Mouse (Mus musculus): ENCODE measurements around the gene Bcl2l10.

The Bcl2l10 gene

DNA sequence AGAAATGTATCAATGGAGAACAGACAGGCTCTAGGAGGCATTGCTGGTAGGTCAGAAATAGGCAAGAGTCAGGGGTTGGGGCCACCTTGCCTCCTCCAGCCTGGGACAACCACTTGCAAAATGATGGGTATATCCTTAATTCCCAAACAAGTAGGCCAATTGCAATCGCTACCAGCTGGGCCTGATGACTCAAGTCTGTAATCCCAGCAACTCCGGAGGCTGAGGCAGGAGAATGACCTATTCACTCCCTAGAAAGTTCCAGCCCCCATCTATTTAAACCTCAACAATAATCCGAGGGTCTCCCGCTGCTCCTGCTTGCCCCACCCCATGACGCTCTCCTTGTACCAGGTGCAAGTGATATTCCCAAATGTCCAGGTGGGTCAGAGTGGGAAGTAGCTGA is at the start of gene Bcl2l10:
Bcl2l10 (plus strand) TSS at position 301 of the 400 bp plus-strand sequence.
- no peak for DNase-seq

DNA sequence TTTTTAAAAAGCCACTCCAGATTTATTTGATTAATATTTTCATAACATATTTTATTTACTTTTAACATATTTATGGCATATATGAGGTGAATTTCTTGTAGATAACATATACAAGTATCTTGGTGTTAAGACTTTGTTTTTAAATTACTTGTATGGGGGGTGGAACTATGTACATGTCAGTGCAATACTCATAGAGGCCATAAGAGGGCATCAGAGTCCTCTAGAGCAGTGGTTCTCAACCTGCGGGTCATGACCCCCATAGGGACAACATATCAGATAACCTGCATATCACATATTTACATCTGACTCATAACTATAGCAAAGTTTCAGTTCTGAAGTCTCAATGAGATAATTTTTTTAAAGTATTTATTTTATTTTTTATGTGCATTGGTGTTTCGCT is 48.2 kb upstream of the Bcl2l10 start:
- DNase-seq = no peak

DNA sequence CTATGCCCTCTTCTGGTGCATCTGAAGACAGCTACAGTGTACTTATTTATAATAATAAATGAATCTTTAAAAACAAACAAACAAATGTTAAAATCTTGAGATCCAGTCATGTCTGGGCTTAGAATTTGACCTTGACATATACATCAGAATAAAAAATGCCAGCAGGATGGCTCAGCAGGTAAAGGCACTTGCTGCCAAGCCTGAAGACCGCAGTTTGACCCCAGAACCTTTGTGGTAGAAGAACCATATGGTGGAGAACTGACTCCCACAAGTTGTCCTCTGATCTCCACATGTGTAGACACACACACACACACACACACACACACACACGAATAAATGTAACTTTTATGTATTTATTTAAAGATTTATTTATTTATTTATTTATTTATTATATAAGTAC is 44.5 kb upstream of the Bcl2l10 start:
- DNase-seq = no peak

DNA sequence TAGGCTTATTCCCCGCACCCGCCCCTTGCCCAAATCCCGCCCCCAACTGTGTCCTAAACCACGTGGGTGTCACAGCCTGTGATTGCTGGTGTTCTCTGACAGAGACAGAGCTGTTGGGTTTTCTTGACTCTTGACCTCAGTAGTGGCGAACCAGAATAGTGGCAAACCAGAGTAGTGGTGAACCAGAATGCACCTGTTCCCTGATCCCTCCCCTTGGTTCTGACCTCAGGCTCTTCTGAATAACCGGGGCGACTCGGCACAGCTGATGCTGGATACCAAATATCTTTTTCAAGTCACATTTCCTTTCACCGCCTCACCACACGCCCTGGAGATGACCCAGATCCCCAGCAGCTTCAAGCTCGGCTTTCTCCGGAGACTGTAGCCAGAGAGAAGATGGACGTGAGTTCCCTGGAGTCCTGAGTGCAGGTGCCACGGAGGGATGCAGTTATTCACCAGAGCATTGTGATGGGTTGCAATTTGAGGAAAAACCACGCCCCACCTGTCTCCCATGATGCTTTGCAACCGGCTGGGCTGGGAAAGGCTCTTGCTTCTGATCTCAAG is 43.8 kb upstream of the Bcl2l10 start:
- DNase-seq = peak; percentile 69

DNA sequence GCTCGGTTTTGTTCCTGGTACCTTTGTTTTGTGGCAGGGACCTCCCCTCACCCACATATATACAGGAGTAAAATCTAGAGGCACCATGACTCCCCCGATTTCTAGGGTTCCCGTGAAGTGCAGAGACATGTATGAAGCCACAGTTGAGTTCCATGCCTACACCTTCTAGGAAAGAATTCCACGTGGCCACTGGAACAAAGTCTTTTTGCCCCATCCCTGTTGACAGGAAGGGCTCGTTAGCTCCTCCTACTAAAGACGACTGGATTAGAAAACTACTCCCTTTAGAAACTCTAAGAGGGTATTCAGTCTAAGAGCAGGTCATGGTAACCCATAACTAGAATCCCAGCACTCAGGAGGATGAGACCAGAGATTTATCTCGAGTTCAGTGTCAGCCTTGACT is 43.3 kb upstream of the Bcl2l10 start:
- DNase-seq = no peak

DNA sequence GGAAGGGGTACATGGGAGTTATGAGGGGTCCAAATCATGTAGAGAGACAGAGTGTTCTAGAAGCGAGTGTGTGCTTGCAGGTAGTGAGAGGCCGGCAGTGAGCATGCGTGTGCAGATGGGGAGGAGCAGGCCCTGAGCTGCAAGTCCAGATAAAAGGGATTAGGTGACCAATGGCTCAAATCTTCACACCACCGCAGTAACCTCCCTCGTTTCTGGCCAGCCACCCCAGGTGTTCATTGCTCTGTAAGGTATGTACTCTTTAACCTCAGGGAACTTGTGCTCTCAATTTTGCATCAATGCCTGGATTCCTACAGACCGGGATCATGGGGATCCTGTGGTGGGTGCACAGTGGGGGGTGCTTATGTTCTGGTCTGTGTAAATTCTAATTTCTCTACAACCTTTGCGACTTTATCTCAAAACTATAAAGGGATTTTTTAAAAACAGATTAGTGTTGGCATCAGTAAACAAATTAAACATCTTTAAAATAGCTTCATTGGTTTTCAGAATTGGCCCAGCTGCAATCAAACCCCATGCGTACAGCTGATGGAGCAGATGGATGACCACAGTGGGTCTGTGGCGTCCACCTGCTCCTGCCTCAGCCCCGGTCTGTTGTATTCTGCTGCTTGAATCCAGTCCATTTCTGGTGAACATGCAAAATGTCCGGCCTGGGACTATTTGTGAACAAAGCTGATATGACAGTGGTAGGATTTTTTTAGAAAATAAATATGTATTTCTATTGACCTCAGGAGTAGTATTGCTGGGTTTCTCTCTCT is 41.2 kb upstream of the Bcl2l10 start, which contains the start of gene Gnb5:
Gnb5 (plus strand) TSS at position 163 of the 773 bp plus-strand sequence.
- peak; percentile 92 for DNase-seq

DNA sequence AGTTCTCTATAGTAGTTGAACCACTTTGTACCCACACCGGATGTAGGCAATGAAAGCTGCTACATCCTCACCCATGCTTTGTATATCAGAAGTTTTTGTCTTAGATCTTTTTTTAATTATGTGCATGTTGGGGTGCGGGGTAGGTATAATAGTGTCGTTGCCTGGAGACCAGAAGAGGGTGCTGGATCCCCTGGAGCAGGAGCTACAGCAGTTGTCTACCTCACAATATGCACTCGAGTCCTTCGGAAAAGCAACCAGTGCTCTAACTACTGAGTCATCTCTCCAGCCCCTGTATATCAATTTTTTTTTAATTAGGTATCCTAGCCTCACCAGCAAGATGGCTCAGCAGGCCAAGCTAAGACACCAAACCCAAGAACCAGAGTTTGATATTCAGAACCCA is 40.5 kb upstream of the Bcl2l10 start:
- no peak for DNase-seq

DNA sequence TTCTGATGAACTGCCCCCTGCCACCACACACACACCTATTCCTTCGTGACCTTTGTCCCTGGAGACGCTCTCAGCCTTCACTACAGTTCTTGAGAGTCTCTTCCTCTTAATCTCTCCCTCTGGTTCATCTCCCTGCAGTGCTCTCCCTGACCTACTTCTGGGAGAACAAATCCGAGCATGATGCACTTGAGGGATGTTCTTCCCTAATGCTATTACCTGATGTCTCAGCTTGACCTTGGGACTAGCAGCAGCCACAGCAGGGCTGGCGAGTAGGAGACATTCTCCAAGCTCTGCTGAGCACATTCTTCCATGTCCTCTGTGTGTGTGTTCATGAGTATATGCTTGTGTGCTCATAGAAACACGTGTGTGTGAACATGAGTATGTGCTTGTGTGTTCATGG is 38.9 kb upstream of the Bcl2l10 start:
- no peak for DNase-seq

DNA sequence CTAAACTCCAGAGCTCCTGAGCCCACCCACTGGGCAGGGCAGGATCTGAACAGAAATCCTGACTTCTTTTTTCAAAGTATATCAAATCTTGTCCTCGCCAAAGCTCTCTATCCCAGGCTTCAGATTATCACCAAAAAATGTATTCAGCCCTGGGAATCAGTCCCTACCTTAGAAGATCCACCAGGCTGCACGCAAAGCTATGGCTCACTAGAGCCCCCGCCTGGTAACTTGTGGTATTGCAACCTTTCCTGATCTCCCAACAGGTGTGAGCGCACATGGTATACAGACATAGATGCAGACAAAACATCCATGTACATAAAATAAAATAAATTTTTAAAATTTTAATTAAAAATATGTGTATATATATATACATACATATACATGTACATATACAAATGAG is 35.5 kb upstream of the Bcl2l10 start:
- DNase-seq = peak; percentile 87

DNA sequence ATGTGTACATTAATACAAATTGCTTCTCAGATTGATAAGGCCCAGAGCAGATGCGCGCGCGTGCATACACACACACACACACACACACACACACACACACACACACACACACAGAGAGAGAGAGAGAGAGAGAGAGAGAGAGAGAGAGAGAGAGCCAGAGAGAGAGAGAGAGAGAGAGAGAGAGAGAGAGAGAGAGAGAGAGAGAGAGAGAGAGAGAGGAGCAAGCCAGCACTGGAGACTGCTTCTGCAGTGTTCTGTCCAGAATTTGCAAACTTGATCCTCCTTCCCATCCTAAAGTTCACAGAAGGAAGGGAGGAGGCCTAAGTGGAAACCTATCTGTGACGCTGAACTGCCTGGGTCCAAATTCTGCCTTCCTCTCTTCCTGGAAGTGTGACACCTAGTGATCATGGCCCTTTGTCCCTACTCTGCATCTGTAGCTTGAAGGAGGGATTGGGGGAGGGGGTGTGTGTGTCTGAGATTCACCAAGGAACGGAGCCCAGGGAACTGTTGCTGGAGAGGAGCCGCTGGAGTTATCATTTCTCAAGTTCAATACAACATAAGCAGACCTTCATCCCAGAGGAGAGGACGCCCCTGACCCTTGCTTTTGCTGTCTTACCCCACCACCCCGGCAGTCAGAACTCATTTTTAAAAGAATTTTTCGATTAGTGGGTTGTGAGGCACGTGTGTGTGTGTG is 34.3 kb upstream of the Bcl2l10 start:
- DNase-seq = no peak

DNA sequence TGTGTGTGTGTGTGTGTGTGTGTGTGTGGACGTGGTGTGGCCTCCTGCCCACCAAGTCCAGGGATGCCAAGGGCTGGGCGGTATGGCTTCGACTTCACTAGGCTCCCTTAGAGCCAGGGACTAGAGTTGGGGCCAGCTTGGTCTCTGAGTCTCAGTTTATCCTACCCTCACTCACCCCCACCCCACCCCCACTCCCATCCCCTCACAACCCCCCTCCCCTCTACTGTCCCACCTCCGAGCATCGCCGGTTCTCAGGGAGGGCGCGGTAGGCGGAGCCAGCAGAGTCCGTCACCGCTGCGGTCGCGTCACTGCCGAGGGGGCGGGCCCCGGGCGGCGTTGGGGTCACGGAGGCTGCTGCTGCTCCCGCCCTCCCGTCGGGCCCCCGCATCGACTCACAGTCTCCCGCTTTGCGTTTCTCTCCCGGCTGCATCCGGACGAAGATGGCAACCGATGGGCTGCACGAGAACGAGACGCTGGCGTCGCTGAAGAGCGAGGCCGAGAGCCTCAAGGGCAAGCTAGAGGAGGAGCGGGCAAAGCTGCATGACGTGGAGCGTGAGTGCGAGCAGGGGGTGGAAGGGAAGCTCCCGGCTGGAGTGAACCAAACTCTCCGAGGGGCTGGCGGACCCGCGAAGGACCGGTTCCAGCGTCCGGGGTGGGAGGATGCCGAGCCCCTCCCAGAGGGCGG is 33.6 kb upstream of the Bcl2l10 start:
- peak; percentile 90 for DNase-seq

DNA sequence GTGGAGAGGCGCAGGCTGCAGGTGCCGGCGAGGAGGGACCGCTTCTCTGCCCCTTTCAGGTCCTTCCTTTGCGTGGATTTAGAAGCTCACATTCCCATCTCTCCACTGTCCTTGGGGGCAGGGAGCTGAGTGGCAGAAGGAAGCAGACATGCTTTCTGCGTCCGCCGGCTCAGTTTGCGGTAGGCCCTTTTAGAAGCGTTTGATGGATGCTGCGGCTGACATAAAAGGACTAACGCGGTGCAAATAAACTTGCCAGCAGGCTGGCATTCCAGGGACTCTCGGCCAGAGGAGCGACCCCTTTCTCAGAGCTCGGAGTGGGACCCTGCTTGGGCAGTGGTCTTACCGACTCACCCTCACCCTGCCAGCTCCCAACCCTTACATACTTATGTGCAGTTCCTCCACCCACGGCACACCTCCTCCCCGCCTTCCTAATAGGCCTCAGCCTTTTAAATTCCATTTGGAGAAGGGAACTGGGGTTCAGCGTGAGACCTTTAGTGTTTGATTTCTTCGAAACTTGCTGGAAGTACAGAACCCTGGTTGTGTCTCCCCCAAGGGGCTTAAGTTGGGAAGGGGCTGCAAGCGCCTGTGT is 32.9 kb upstream of the Bcl2l10 start:
- peak; percentile 53 for DNase-seq

DNA sequence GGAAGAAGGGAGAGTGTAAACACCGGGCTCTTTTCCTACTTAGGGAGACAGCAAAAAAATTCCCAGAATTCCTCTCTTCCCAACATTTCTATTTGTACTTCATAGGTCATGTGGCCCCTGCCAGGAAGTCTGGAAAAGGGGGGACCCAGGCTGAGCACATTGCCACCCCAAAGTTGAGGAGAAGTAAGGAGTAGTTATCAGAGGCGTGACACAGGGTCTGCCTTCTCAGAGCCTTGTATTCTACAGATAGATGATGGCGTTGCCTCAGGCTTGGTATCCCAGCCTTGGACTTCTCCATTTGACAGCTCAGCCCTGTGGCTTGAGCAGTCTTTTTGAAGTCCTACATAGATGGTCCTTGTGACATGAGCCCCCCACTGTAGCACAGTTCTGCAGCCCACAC is 32.3 kb upstream of the Bcl2l10 start:
- DNase-seq = peak; percentile 51

DNA sequence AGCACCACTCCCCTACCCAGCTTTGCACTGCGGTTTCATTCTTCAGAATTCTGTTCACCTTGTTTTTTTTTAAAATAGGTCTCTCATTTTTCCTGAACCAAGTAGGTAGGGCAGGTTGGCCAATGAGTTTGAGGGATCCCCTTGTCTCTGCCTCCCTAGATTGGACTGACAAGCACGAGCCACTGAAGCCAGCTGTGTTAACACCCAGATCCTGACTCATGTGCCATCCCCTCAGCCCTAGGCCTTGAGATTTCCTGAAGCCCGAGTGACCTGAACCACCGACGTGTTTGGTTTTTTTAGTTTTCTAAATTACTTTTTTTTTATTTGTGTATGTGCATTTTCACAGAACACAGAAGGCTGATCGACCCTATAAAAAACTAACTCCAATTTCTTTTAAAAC is 30.8 kb upstream of the Bcl2l10 start:
- DNase-seq = no peak

DNA sequence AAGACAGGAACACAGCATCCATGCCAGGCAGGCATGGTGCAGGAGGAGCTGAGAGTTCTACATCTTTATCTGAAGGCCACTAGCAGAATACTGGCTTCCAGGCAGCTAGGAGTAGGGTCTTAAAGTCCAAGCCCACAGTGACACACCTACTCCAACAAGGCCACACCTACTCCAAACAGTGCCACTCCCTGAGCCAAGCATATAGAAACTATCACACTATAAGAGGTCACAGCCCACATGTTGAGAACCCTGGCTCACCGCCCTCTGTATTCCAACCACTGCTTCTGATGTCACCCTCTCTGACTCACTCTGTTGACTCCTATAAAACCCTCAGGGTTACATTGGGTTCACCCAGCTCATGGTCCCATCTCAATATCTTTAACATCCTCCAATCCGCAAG is 29.4 kb upstream of the Bcl2l10 start:
- no peak for DNase-seq

DNA sequence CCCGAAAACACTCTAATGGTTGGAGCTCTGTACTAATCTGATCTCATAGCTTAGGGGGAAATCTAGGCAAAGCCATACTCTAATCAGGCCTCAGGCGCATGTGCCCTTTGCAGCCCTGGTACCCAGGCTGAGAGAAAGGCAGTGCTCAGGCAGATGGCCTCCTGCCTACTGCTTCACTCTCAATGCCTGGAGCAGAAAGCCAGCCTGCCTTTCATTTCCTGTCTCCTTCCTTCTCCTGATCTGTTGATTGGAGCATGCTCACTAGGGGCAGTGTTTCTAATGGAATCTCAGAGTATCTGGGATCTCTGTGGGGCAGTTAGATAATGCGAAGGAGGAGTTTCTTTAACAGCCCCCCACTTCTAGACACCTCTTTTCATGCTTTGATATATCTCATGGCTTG is 28.2 kb upstream of the Bcl2l10 start:
- DNase-seq = peak; percentile 66

DNA sequence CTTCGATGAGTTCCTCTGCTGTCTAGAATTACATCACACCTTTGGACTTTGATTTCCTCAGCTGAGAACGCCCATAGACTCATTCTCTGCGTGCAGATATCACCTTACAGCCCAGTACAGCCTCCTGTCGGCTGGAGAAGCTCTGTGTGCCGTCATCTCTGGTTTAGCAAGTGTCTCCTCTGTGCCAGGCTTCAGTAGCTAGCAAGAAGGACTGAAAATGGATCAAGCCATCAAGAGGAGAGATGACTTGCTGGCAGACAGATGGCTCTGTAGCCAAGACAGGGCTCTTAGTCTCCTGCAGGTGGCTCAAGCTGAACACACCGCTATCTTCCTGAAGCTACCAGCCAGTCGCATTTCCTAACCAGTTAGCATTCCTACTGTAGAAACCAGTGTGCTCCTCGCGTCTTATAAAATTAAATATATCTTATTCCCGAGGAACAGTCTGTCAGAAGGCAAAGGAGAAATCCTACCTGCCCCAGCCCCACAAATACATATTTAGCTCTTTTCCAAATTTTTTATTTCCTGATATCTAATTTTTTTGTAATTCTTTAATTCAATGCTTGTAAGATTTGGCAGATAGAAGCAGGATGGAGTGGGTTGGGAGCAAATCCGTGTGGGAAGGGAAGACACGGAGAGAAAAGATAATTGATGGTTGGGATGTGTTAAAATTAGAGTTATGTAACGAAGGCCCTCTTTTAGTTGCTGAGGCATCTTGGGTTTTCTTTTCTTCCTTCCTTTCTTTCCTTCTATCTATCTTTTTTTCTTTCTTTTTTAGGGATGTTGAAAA is 25.3 kb upstream of the Bcl2l10 start:
- peak; percentile 68 for DNase-seq

DNA sequence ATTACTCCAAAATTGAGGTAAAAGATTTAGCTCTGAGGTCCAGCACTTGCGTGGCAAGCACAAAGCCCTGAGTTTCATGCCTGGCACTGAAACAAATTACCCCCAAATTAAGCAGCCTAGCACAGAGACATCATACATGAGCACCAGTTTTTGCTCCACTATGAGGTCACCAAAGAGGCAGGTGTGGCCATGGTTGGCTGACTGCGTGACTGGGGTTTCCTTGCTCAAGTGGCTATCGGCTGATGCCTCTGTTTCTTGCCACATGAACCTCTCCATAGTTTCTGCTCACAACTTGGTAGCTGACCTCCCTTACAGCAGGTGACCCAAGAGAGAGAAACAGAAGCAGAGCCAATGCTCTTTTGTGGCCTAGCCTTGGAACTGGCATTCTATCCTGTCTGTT is 19.5 kb upstream of the Bcl2l10 start:
- no peak for DNase-seq

DNA sequence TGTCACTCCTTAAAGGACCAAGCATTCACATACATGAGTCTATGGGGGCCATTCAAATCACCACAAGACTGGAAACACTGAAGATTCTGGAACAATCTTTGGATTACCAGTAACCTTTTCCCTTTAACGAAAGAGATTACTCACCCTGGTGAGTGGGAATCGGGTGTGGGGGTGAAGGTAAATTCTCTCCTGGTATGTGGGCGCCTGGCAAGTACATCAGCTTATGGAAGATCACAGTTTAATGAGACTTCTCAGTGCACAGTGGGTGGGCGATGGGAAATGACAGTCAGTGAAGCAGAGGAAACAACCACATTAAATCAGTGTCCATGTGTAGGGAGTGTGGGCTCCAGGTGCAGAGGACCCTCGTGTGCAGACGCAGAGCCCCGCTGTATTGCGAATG is 16.7 kb upstream of the Bcl2l10 start:
- no peak for DNase-seq

DNA sequence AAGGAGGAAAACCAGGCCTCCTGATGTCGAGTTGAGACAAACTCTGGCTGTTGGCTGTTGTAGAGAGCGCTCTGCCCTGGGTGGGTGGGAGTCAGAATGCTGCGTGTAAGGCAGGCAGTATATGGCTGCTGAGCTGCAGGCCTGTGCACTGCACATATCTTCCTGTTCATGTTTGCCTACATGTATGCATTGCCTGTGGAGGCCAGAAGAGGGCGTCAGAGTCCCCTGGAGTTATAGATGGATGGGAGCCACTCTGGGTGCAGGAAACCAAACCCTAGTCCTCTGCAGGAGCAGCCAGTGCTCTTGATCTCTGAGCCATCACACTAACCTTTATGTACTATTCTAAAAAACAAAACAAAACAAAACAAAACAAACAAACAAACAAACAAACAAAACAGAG is 13.1 kb upstream of the Bcl2l10 start:
- no peak for DNase-seq

DNA sequence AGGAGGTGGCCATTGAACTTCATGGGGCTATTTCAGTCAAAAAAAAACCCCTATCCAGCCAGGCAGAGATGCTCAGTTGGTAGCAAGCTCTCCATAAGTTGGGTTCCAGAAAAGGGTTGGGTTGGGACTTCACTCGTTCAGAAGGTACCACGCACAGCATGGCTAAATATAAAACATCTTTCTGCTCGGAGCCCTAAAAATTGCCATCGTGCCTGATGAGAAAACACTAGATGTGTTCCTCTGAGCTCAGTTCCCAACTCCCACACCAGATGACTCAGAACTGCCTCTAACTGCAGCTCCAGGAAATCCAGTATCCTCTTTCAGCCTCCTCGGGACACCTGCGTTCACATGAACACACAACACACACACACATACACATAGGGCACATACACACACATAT is 9.5 kb upstream of the Bcl2l10 start:
- no peak for DNase-seq

DNA sequence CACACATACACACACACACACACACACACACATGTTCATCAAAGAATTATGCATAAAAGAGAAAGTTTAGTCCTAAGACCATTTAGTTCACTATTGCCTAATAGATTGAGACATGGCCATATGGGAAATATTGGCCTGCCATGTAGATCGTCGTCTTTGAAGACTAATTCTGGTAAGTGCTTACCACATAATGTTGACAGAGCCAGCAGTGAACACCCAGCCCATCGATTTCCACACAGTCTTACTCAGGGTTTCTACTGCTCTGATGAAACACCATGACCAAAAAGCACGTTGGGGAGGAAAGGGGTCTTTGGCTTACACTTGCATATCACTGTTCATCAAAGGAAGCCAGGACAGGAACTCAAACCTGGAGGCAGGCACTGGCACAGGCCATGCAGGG is 5.1 kb upstream of the Bcl2l10 start:
- DNase-seq = no peak
